Mouse (Mus musculus): Measurements from ENCODE around the gene Acp5. TPM values are rescaled to one million over a fixed set of nuclear protein-coding genes. Genes with fewer than 3 reads are reported as not detected.
"Not testable (repeated sequence)": the region's sequence is repeated elsewhere in the genome, so short reads cannot be mapped to it uniquely, and the experiment has no call there.

Gene Acp5
- total RNA-seq (2021), result 100 to 1,000 TPM in 1 of 2 experiments, 1 to 10 TPM in 1; 1.4 to 124 TPM
- long read RNA-seq, experiment 1, transcript Acp5-202 (5 exons, 1,349 nt), result major isoform, 27 of 37 reads
- long read RNA-seq, experiment 1, partial matches to known transcripts, result 3 of 37 reads
- long read RNA-seq, experiment 1, other reads (novel, unspliced or antisense), result 2 of 37 reads
- long read RNA-seq, experiment 2, partial matches to known transcripts, result 1 of 3 reads
- long read RNA-seq, experiment 2, other reads (novel, unspliced or antisense), result 0 of 3 reads

GRCm38 (mm10) chr9:22135644-22136390, at the start of gene Acp5:
TSS of gene Acp5 (minus strand) at chr9:22135711.
- no peak for DNase-seq

GRCm38 (mm10) chr9:22172318-22172717, 36.8 kb upstream of the Acp5 start:
- no peak for DNase-seq

- no peak for DNase-seq
These were observed 33.8 kb upstream of the Acp5 start for GRCm38 (mm10) chr9:22169327-22169726.

- no peak for DNase-seq
These were observed 32.2 kb upstream of the Acp5 start for GRCm38 (mm10) chr9:22167751-22168150.

- DNase-seq, result no peak
These were observed 31.2 kb upstream of the Acp5 start for GRCm38 (mm10) chr9:22166686-22167085.

- DNase-seq, result no peak
These were observed 30.5 kb upstream of the Acp5 start for GRCm38 (mm10) chr9:22165964-22166363.

- DNase-seq, result peak; percentile 31
These were observed 29.5 kb upstream of the Acp5 start for GRCm38 (mm10) chr9:22164711-22165668.

- DNase-seq, result no peak
These were observed 27.4 kb upstream of the Acp5 start for GRCm38 (mm10) chr9:22162912-22163311.

GRCm38 (mm10) chr9:22162305-22162704, 26.8 kb upstream of the Acp5 start:
- no peak for DNase-seq

- no peak for DNase-seq
These were observed 25.8 kb upstream of the Acp5 start for GRCm38 (mm10) chr9:22161299-22161698.

- no peak for DNase-seq
These were observed 22.2 kb upstream of the Acp5 start for GRCm38 (mm10) chr9:22157516-22158265.

- DNase-seq, result peak; percentile 99
These were observed 21.2 kb upstream of the Acp5 start, which contains the start of gene Pigyl for GRCm38 (mm10) chr9:22156497-22157245. TSS of gene Pigyl (plus strand) at chr9:22156846.

GRCm38 (mm10) chr9:22155614-22156013, 20.1 kb upstream of the Acp5 start:
- peak; percentile 54 for DNase-seq

- no peak for DNase-seq
These were observed 18.3 kb upstream of the Acp5 start for GRCm38 (mm10) chr9:22153810-22154209.

- no peak for DNase-seq
These were observed 15.4 kb upstream of the Acp5 start for GRCm38 (mm10) chr9:22150946-22151345.

GRCm38 (mm10) chr9:22150249-22150693, 14.8 kb upstream of the Acp5 start:
- DNase-seq, result not testable (repeated sequence)

GRCm38 (mm10) chr9:22149426-22150248, 14.1 kb upstream of the Acp5 start:
- DNase-seq, result no peak

GRCm38 (mm10) chr9:22144304-22144965, 8.9 kb upstream of the Acp5 start:
- no peak for DNase-seq

All from gastrocnemius, postnatal 10 days (tissue).